Mouse (Mus musculus) megakaryocyte, adult 5-6 weeks (primary cell): Measurements from ENCODE around the gene Rhobtb1. TPM values are rescaled to one million over a fixed set of nuclear protein-coding genes. Genes with fewer than 3 reads are reported as not detected.

ENCODE experiments used
- ATAC-seq: 2 replicates; pipeline ENCODE4 v1.8.0; 2016; ENCODE audit warnings: mild to moderate bottlenecking, inconsistent platforms; ENCODE audit not compliant: poor library complexity, severe bottlenecking
- total RNA-seq, 2 experiments: library from RNA; stranded (forward) in 1 of 2; stranded (reverse) in 1 of 2; fragments of 153-499, 151-499 nt in 1 of 2; fragments of 221-1000, 200-1000 nt in 1 of 2; gene quantifications; 2 replicates each; pipeline versions ENCODE4 v1.2.3 to v1.2.4; 2015 to 2017

Gene Rhobtb1
- total RNA-seq, 2 experiments from 2014 or later: 1.0 to 1.1 TPM

DNA sequence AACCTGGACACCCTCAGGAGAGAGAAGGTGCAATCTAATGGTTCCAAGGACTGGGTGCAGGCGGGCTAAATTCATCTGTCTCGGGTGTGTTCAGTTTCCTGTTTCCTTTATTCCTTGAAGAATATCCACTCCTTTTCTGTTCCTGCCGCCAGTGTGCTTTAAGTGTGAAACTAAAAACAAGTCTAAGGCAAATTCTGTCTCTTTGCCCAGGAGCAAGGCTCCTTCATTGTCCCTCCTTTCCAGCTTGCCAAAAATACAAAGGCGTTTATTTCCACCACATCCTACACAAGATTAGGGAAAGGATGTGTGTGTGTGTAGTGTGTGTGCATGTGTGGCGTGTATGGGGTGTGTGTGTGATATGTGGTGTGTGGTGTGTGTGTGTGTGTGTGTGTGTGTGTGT lies 11.3 kb downstream of the Rhobtb1 start:
- no peak for ATAC-seq

DNA sequence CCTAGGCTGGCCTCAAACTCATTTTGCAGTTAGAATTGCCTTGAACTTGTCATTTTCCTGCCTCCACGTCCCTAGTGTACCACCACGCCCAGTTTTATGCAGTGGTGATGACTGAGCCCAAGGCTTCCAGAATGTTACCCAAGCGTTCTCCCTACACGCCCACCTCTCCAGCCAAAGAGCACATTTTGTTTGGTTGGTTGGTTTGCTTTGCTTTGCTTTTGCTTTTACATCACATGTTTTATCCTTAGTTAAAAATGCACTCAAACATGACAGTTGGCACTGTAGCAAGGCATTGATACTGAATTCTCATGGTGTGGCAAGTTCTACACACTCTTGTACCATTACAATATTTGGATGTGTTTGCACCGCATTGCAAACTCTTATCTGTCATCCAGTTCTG lies 12.0 kb downstream of the Rhobtb1 start:
- no peak for ATAC-seq

DNA sequence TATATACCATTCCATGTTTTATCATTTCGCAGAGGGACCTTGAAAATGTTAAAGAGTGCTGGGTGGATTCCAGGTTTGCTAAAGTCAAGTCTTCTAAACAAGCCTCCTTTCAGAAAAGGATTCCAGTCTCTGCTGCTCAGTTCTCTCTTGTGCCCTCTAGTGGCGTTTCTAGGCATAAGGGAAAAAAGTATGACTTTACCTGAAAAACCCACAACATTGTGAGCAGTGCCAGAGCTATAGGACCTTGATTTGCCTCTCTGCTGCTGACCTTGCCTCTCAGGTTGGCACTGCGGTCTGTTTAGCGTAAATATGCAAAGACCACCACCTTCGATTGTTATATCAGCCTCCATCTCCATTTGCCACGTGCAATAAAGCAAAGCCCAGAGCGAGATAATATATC lies 13.9 kb downstream of the Rhobtb1 start:
- no peak for ATAC-seq

DNA sequence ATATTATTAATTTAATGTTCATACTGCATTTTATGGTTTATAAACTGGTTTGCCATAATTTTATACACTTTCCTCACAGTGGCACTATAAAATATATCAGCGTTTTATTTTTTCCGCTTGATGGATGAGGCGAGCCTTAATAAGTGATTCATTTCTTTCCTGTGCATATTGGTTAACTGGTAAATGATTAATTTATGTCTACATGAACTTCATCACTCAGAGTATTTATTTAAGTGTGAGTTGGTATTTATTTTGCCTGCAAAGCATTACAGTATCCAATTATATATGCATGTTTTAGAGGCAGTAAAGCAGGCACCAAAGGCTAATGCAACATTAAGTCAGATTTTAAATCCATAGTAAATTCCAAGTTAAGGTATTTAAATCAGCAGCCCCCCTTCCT lies 14.6 kb downstream of the Rhobtb1 start:
- ATAC-seq: no peak

DNA sequence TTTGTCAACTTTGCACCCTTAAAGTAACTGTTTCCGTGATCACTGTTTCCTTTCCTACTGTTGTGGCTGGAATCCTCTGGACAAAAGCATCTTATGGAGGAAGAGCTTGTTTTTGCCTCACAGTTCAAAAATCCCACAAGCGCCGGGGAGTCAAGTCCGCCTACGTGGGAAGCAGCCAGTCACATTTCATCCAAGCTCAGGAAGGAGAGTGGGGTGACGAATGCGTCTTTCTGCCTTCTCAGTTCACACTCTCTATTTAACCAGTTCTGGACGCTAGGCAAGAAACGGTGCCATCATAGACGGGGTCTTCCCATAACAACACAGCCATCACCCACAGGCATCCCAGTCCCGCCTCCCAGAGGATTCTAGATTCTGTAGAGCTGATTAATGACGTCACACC lies 15.3 kb downstream of the Rhobtb1 start:
- ATAC-seq: no peak

DNA sequence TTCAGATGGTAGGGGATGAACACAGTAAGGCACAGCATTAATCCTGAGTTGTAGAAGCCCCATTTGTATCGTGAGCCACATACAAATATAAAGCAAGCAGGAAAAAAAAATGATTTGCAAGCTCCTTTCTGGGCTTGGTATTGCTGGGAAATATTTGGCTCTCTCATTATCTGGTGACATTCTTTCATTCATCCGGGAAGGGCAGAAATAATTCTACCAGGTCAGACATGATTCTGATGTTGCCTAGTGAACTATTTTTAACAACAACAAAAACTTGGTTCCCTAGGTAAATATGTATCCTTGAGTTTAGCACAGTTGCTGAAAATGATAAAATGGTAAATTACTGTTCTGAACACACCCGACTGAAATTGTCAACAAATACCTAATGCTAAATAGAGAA lies 21.2 kb downstream of the Rhobtb1 start:
- no peak for ATAC-seq

DNA sequence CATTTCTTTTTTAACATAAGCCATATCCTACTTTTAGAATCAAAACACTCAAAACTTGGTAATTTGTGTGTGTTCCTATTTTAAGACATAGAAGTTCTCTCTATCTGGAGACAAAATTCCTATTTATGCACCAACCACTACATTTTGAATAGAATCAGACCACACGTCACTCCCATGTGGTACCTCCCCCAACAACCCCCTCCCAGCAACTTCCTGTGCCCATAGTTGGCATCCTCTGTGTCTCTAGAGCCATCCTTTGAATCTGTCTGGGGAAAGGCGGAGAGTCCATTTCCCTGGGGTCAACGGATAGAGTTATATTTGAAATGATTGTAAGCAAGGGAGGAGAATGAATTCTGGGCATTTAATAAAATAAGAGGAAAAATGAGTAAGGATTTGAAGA lies 24.9 kb downstream of the Rhobtb1 start:
- ATAC-seq: no peak

DNA sequence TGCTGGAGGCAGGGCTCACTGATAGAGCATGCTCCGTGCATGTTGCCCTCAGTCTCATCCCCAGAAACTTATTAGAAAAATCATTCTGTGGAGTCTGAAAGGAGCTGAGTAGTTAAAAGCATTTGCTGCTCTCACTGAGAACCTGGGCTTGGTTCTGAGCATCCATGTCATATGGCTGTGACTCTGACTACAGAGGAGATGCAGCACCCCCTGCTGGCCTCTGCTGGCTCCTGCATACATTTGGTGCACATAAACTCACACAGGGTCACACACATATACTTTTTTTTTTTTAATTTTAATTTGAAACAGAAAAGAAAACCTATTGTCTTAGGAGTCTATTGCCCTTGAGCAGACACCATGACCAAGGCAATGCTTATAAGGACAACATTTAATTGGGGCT lies 28.1 kb downstream of the Rhobtb1 start:
- ATAC-seq: no peak

DNA sequence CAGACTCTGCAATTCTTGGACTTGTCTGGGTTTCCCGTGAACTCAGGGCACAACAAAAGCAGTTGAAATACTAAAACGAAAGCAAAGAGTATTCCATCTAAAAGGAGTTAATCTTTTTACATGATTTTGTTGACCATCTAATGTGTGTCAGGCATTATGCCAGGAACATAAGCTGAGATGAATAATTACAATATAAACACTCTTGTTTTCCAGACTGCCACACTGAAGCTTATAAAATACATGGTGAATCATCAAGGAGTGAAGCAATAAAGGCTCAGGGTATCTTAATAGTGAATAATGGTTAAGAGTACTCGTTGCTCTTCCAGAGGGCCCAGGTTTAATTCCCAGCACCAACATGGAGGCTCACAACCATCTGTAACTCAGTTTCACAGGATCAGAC lies 29.8 kb downstream of the Rhobtb1 start:
- ATAC-seq: no peak

DNA sequence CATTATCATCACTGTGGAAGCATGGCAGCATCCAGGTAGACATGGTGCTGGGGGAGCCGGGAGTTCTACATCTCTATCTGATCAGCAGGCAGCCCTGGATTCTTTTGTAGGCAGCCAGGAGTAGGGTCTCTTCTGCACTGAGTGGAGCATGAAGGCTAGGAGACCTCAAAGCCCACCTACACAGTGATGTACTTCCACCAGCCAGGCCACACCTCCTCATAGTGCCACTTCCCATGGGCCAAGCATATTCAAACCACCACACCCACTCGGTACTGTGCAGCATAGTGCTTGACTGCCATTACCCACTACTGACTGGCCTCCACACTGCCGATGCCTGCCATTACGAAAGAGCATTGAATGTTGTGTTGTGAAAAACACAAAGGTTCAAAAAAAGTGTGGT lies 33.7 kb downstream of the Rhobtb1 start:
- no peak for ATAC-seq

DNA sequence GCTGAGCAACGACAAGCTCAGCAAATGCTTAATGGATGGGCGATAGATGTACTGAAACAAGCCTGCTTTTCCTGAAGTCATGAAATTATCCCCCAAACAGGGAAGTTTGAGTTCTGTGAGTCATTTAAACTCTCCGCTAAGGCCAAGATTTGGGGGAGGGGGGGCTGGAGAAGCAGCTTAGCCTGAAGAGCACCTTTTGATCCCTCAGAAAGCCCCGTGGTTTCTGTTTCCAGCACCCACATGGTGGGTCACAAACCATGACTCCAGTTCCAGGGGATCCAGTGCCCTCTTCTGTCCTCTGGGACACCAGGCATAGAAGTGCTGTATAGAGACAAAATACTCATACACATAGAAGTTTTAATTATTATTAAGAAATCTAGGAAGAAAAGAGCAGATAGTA lies 34.2 kb downstream of the Rhobtb1 start:
- no peak for ATAC-seq

DNA sequence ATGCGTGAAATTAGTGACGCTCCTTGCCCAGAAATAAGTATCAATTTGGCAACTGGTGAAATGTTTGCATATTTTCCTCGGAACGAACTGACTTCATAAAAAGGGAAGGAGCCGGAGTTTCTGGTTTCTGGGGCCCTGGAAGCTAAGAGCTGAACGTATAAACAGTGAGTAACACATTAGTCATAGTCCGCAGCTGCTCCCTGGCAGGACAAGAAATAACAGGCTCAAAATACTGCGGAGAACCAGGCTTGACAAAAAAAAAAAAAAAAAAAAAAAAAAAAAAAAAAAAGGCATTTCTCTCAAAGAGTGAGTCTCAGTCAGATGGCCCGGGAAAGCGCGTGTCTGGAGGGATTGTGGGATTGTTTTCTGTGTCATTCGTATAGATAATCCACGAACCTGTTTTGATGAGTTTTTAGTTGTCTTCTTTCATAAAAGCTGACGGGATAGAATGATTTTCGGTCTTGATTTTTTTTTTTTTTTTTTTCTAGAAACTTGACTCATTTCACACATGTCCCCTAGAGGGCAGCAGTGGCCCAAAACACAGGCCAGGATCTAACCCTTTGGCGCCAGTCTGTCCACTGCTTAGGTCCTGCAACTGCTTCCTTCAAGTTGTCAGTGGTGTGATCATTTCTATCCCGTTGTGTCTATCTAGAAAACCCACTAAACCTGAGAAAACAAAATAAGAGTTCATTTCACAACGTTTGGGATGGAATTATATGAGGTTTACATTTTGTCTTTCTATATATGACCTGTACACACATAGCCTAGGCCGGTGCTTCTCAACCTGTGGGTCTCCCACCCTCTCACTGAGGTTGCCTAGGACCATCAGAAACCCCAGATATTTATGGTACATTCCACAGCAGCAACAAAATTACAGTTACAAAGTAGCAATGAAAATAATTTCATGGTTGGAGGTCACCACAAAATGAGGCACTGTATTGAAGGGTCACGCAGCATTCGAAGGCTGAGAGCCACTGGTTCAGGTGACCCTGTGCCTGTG lies 35.0 kb downstream of the Rhobtb1 start:
- ATAC-seq: peak; percentile 86

DNA sequence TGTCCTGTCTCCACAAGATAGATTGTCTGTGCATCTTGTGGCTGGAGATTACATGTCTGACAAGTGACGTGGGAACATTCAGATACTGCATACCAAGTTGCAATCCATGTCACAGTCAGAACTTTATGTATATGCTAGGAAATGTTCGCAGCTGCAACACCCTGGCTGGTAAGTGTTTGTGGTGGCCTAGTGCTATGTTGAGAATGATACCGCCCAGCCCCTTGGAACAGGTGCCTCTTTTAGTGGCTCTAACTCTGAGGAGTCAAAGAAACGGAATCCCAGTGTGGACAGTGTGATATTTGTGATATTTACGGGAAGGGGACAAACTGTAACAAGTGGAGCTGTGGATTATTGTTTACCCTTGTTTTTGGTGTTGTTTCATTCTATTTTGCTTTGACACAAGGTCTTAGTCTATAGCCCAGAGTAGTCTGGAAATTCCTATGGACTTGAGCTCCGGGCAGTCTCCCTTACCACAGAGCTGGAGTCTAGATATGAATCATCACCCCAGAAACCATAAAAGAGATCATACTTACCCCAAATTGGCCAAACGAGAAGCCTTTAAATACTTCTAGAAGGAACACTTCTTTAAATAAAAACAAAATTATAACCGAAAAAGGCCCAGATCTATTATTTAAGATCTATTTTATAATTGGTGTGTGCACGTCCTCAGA lies 36.7 kb downstream of the Rhobtb1 start:
- no peak for ATAC-seq

DNA sequence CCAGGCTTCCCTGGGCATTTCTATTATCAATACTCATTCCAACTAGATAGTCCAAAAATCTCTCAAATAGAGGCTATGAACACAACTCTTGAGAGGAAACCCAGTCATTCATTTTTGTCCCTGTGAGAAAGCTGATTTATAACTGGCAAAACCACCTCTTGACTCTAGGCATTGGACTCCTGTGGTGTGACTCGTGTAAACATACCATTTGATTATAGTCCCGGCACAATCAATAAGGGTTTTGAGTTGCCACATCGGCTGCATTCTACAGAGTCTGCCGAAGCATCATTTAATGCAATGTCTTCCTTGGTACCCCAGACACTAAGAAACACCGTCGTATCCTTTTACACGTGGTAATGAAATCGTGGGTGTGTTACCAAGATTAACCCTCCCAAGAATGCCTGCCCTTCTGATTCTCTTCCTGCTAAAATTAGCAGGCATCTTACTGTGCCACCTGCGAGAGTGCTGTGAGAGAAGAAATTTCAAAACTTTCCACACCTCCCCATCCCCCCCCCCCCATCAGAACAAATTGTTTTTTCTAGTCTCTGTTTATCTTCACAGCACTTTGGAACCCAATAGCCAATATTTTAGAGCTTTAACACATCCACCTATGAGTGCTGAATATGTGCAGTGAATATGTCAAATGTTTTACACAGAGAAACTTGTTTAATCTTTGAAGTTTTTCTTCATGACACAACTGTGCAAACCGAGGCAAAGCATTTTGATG lies 39.4 kb downstream of the Rhobtb1 start:
- ATAC-seq: no peak

DNA sequence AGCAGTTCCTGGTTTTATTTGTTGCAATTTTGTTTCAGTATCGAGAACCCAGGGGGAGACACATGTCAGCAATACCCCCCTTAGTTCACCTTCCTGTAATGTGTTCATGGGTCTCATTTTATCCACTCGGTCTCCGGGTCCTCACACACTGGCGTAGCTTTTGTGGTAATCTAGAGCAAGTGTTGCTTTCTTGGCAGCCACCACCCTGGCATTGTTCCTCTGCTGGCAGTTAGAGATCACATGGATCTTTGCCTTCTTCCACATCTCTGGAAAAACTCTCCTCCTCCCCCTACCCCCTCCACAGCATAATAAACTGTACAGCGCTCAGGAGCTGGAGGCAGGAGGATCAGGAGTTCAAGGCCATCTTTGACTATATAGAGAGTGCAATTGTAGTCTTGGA lies 41.0 kb downstream of the Rhobtb1 start:
- ATAC-seq: no peak

DNA sequence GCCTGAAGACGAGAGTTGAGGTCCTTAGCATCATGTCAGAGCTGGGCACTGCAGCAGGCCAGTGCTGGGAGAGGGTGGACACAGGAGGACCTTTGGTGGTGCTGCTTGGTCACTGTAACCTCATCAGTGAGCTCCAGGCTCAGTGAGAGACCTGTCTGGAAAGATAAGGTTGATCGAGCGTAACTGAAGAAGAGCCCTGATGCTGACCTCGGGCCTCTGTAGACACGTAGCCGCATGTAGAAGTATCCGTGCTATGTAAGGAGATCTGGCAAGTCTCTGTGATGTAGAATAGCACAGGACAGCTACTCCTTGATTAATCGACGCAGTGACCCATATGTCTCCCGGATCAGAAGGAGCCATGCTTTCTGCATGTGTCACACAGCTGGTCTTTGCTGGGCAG lies 42.5 kb downstream of the Rhobtb1 start:
- no peak for ATAC-seq

DNA sequence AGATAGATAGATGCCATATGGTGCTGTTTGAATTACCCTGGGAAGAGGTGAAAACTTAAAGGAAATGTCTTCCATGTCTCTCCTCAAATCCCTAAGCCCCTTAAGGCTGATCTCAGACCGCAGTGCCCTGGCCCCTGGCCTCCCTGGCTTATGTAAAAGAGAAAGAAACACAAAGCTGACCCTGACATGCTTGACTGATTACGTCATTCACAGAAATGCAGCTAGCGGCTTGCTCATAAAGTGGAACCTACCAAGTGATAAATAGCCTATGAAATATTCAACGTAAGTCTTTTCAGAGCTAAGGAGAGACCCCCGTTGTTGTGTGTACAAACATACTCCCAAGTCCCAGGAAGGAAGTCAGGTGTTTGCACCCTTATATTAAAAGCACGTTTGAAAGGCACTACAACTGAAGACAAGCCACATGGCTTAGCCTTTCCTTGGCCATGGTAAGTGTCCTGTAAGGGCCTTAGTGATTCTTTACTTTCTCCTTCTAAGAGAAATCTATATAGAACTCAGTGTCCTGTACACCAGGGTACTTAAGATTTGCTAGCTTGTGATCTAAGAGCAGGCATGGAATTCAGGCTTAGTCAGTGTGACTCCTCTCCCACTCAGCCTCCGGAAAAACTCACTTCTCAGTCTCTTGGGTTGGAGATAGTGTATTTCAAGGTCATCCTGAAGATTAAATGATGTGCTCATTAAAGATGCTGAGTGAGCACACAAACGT lies 53.6 kb downstream of the Rhobtb1 start:
- ATAC-seq: no peak

DNA sequence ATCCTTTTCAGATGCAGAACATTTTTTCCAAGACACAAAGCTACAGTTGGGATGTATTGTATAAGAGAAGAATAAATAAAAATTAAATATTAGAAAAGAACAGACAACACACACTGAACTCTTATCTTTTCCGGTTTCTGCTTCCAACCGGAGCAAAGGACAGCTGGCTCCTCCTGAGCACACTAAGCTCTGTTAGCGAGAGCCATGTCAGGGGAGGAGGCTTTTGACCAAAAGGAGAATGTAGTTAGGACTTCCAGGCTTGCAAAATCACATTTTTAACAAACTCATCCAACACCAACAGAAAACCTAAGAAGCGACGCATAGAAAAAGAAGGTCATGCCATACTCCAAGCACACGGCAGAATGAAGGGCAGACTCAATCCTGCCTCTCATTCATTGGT lies 54.8 kb downstream of the Rhobtb1 start:
- ATAC-seq: no peak

DNA sequence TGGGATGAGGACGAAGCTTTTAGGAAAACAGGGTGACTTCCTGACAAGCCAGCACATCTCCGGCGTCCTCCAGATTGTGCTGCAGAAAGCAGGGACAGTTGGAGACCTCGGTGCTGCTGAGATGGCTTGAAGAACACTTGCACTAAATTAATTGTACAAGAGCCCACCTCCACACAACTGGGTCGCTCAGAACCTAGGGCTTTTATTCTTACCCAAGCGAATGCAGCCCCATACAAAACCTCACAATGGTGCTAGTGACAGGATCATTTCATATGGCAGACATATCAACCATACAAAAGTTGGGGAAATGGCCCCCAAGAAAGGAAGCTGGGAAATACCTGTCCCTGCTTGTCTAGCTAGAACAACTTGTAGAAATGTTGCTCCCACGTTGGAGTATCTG lies 56.2 kb downstream of the Rhobtb1 start:
- no peak for ATAC-seq

DNA sequence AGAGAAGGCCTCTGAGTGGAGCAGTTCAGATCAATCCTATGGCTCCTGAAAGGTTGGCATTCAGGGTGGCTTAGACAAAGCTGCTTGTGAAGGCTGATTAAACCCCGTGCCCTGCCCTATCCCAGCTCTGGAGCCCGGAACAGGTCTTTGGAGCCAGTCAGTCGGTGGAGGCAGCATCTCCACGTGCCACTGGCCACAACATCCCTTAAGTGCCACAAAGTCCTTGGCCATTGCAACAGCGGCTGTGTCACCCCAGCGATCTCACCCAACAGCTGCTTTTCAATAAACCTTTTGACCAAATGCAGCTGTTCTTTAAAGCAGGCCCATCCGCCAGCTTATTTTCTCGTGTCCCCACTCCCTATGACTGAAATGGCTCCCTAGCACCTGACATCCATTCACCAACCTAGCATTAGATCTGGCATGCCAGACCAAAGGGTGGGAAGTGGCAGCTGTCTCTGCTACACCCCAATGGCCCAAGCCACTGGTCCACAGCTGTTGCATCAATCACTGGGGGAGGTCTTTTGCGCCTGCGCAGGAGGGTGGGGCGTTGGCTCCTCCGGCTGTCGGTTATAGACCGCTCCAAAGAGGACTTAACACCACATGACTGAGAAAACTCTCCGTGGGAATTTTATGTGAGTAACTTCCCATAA lies 56.9 kb downstream of the Rhobtb1 start:
- no peak for ATAC-seq
